Mouse (Mus musculus): ENCODE measurements around the gene Bach1.

Bach1 gene

DNA sequence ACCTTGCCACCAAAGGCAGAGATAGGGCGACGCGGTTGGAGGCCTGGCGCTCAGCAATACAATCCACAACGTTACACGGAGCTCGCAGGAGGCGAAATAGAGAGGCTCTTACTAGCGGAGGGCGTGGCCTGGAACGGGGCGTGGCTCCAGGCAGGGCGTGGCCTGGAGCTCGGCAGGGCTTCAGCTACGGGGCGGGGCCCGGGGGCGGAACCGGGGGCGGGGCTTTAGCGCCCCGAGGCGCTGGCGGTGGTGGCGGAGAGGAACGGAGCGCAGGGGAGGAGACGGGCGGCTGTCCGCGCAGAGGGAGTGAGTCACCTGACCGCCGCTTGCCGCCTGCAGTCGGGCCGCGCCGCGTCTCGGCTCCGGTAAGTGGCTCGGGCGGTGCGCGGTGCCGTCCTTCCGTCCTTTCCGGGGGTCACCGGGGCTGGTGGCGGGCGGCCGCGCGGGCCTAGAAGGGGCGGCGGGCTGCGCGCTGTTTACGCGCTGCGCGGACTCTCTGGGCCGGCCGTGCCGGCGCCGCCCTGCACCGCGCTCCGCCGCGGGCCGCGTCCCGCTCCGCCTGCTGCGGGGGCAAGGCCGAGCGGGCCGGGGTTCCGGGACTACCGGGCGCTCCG lies at the start of gene Bach1:
Bach1 (plus strand) TSS at position 254 of the 614 bp plus-strand sequence.
- ATAC-seq (ENCODE audit: low TSS enrichment) = peak; percentile 90

DNA sequence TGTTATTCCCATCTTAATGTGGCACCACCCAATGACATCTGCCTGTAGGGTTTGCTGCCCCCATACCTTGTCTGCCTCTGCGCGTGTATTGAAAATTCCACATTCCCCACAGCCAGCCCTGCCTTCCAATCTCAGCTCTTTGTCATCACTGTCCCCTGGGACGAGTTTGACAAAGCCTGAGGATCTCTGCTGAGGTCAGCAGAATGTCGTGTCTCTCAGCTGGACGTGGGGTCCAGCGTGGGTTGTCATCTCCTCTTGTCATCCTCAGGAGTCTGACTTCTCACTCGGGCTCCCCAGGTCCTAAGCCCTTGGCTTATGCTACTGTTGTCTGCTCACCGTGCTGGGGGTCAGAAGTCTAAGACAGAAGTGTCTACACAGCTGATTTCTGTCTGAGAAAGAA lies 46.4 kb upstream of the Bach1 start:
- ATAC-seq (ENCODE audit: low TSS enrichment) = no peak

DNA sequence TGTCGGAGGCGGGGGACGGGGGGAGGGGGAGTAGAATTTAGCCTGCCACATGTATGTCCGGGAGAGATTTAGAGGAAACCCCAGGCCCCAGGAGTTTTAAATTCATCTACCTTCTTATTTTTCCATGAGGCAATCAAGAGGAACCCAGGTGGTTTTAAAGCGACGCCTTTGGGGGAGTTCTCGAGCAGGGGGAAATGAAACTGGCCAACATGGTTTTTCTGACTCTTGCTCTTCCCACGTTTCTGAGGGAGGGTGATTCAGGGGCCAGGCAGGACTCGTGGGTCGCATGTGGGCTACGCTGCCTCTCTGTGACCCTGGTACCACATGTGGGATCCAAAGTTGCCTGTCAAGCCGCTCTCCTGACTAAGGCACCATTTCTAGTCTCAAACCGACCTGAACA lies 45.8 kb upstream of the Bach1 start:
- ATAC-seq (ENCODE audit: low TSS enrichment) = no peak

DNA sequence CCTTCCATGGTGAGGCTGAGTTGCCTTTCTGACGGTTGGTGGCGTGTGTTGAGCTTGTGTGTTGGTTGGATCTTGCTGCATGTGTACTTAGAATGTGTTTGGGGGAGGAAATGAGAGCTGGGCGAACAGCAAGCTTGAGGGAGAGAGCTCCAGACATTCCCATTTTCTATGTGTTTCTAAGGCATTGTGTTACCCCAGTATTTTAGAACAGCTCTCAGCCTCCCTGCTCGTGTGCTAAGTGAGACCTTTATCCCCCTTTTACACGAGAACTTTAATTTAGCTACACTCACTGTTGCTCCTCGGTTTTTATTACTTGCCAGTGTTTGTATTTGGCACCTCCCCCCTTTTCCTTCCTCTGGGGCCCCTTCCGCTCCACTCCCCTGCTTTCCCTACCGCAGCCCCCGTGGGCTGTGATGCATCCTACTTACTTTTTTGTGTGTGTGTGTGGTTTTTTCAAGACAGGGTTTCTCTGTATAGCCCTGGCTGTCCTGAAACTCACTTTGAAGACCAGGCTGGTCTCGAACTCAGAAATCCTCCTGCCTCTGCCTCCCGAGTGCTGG lies 44.6 kb upstream of the Bach1 start:
- ATAC-seq (ENCODE audit: low TSS enrichment) = no peak

DNA sequence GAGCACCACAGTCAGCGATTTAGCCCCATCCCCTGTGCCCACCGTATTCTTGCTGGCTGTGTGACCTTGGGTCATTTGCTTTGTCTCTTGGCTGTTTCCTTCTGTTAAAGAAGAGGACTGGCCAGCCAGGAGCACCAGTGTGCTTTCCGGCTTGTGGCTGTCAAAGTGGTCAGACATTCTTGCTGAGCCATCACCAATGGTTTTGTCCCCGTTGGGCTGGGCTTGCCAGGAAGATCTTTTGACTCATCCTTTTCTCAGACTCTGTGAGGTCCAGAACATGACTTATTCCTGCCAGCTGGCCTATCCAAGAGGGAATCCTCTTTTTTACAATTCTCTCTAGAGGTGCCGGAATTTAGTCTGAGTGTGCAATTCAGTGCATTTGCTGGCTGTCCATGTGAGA lies 43.7 kb upstream of the Bach1 start:
- no peak for ATAC-seq (ENCODE audit: low TSS enrichment)

DNA sequence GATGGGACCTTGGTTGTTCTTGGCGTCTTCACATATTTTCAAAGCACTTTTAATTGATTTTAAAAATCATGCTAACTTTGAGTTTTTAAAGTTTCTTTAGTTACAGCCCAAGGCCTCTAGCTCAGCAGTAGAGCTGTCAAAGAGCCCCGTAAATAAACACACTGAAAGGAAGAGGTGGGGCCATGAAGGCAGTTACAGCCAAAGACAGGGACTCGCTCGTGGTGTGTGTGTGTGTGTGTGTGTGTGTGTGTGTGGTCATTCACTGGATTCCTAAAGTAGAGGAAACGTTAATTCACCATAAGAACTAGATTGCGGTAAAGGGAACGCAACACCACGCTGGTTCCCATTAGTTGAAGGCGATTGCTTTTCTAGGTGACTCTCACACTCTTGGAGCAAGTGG lies 43.2 kb upstream of the Bach1 start:
- no peak for ATAC-seq (ENCODE audit: low TSS enrichment)

DNA sequence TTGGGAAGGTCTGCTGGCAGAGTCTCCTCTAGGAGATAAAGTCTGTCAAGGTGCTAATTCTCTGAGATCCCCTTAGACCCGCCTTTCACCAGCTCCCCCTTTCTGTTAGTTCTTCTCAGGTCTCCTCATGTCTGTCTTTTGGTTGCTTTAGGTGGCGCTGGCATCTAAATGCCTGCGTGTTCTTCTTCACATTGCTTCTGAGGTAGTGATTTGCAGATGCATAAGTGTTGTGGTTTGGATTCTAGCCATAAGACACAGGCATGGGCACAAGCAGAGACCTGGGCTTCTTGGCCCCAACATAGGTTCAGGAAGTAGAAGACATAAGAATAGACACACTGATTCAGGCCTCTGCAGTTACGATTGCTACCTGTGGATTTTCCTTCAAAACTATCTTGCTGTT lies 42.0 kb upstream of the Bach1 start:
- no peak for ATAC-seq (ENCODE audit: low TSS enrichment)

- ATAC-seq (ENCODE audit: low TSS enrichment) = no peak
These were observed 41.5 kb upstream of the Bach1 start for GRCm38 (mm10) chr16:87657291-87657690.

- peak; percentile 55 for ATAC-seq (ENCODE audit: low TSS enrichment)
These were observed 37.7 kb upstream of the Bach1 start for GRCm38 (mm10) chr16:87661024-87661471.

DNA sequence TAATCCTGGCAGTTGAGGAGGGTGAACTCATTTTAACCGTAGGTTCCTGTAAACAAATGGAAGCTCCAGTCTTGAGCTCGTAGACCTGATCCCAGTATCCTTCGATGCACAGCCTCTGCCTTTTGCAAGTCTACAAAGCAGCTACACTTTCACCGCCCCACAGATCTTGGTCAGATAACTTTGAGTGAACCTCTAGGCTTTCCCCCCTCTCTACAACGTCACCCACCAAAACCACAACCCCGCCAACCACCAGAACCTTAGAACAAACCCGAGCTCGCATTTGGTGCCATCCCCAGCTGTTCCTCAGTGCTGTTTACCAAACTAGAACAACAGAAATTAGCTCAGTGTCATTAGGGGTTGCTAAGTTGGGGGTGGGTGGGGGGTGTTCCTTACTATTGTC lies 37.1 kb upstream of the Bach1 start:
- ATAC-seq (ENCODE audit: low TSS enrichment) = no peak

- no peak for ATAC-seq (ENCODE audit: low TSS enrichment)
These were observed 36.2 kb upstream of the Bach1 start for GRCm38 (mm10) chr16:87662528-87662927.

- no peak for ATAC-seq (ENCODE audit: low TSS enrichment)
These were observed 34.9 kb upstream of the Bach1 start for GRCm38 (mm10) chr16:87663890-87664289.

DNA sequence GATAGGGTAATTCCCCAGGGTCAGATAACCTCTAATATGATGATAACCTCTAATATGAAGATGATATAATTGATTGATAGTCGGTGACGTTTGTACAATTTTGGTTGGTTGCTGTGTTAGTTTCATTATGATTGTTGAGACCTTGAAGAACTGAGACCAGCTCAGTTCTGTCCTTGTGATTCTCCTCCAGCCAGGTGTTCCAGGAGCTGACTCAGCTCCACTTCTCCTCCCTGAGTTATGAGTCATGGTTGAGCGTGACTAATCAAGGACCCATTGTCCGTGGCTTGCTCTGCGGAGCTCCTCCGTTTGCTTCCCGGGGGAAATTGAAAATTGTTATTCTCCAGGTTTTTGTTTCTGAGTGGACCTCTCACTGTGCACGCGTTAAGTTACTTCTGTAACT lies 33.5 kb upstream of the Bach1 start:
- no peak for ATAC-seq (ENCODE audit: low TSS enrichment)

GRCm38 (mm10) chr16:87665752-87666619 lies 32.8 kb upstream of the Bach1 start:
- no peak for ATAC-seq (ENCODE audit: low TSS enrichment)

- ATAC-seq (ENCODE audit: low TSS enrichment) = no peak
These were observed 32.1 kb upstream of the Bach1 start for GRCm38 (mm10) chr16:87666620-87667004.

GRCm38 (mm10) chr16:87668002-87668401 lies 30.7 kb upstream of the Bach1 start:
- ATAC-seq (ENCODE audit: low TSS enrichment) = no peak

GRCm38 (mm10) chr16:87670091-87670820 lies 28.5 kb upstream of the Bach1 start:
- ATAC-seq (ENCODE audit: low TSS enrichment) = no peak

DNA sequence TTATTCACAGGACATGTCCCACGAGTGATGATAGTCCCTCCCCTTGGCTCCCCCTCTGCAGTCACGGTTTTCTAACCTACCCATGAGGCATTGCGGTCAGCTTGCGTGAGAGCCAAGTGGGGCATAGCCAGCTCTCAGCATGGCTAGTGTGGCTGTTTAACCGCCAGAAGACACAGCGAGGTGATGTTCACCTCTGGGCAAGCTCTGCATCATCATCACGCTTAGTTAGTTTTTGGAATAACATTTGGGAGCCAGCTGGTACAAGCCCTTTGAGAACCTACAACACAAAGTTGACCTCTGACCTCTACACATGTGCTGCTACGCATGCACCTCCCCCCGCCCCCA lies 28.0 kb upstream of the Bach1 start:
- ATAC-seq (ENCODE audit: low TSS enrichment) = no peak

DNA sequence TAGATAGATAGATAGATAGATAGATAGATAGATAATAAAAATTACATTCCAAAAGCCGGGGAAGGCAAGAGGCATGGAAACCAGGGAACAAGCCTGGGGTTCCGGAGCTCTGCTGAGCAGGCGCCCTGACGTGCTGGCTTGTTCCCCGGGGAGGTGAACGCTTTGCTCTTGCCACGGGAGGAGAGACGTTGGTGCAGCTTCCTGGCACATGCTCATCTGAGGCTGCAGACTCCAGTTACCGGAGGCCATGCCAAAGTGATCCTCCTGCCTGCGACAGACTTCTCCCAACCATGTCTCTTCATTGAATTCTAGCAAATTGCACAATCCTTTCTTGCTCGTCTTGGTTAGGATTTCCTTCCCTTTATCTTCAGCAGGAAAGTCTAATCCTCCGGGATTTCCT lies 27.4 kb upstream of the Bach1 start:
- no peak for ATAC-seq (ENCODE audit: low TSS enrichment)

DNA sequence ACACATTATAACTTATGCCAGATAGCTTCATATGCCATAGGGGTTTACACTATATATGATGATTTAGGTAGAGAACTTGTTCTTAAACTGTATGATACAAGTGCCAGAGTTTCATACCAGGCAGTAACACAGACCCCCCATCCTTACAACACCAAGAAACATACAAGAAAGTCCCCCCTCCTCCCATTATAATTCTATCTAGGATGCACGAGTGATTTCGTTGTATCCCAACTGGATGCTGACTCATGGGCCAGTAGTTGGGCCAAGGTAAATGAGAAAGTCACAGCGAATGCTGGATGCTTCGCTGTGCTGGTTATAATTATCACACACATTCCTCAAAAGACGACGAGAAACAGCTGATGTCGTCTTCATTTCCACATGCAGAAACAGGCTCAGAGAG lies 25.6 kb upstream of the Bach1 start:
- no peak for ATAC-seq (ENCODE audit: low TSS enrichment)

- no peak for ATAC-seq (ENCODE audit: low TSS enrichment)
These were observed 22.6 kb upstream of the Bach1 start for GRCm38 (mm10) chr16:87676182-87676581.

- ATAC-seq (ENCODE audit: low TSS enrichment) = no peak
These were observed 20.1 kb upstream of the Bach1 start for GRCm38 (mm10) chr16:87678667-87679066.
